Mouse (Mus musculus) cerebellum, adult 11-12 months (tissue): Measurements from ENCODE around the gene Cul9.

ENCODE experiments used
- DNase-seq: peaks from one replicate; pipeline ENCODE4 v3.0.0; 2022

Gene Cul9

GRCm38 (mm10) chr17:46545813-46546564 lies at the start of gene Cul9:
Gene Cul9 (minus strand): TSS chr17:46546388.
- peak; percentile 92 for DNase-seq

- DNase-seq = no peak
Observed at GRCm38 (mm10) chr17:46595336-46595735, 49.1 kb upstream of the Cul9 start.

GRCm38 (mm10) chr17:46594606-46595005 lies 48.4 kb upstream of the Cul9 start:
- no peak for DNase-seq

GRCm38 (mm10) chr17:46593124-46593523 lies 46.9 kb upstream of the Cul9 start:
- DNase-seq = no peak

- DNase-seq = no peak
Observed at GRCm38 (mm10) chr17:46591406-46591805, 45.2 kb upstream of the Cul9 start.

GRCm38 (mm10) chr17:46590439-46590838 lies 44.3 kb upstream of the Cul9 start:
- DNase-seq = no peak

GRCm38 (mm10) chr17:46589635-46590314 lies 43.6 kb upstream of the Cul9 start:
- DNase-seq = peak; percentile 51

GRCm38 (mm10) chr17:46588913-46589312 lies 42.7 kb upstream of the Cul9 start:
- DNase-seq = no peak

- DNase-seq = no peak
Observed at GRCm38 (mm10) chr17:46588173-46588572, 42.0 kb upstream of the Cul9 start.

- DNase-seq = no peak
Observed at GRCm38 (mm10) chr17:46586327-46586726, 40.1 kb upstream of the Cul9 start.

GRCm38 (mm10) chr17:46578650-46579049 lies 32.5 kb upstream of the Cul9 start:
- no peak for DNase-seq

GRCm38 (mm10) chr17:46576070-46576469 lies 29.9 kb upstream of the Cul9 start:
- DNase-seq = no peak

- no peak for DNase-seq
Observed at GRCm38 (mm10) chr17:46574535-46574934, 28.3 kb upstream of the Cul9 start.

GRCm38 (mm10) chr17:46571005-46571404 lies 24.8 kb upstream of the Cul9 start:
- no peak for DNase-seq

GRCm38 (mm10) chr17:46559146-46559545 lies 13.0 kb upstream of the Cul9 start:
- no peak for DNase-seq

- no peak for DNase-seq
Observed at GRCm38 (mm10) chr17:46558151-46558550, 12.0 kb upstream of the Cul9 start.

GRCm38 (mm10) chr17:46557321-46557720 lies 11.1 kb upstream of the Cul9 start:
- peak; percentile 47 for DNase-seq

GRCm38 (mm10) chr17:46556584-46556945 lies 10.4 kb upstream of the Cul9 start:
- peak; percentile 73 for DNase-seq

- DNase-seq = peak; percentile 97
Observed at GRCm38 (mm10) chr17:46555673-46556583, 9.7 kb upstream of the Cul9 start, which contains the start of gene Srf. Gene Srf (minus strand): TSS chr17:46556175.

GRCm38 (mm10) chr17:46554977-46555672 lies 8.9 kb upstream of the Cul9 start:
- peak; percentile 68 for DNase-seq

GRCm38 (mm10) chr17:46554646-46554976 lies 8.4 kb upstream of the Cul9 start:
- no peak for DNase-seq

- no peak for DNase-seq
Observed at GRCm38 (mm10) chr17:46553926-46554325, 7.7 kb upstream of the Cul9 start.

GRCm38 (mm10) chr17:46553469-46553868 lies 7.3 kb upstream of the Cul9 start:
- DNase-seq = peak; percentile 54
